Mouse (Mus musculus): ENCODE measurements at regions not wholly inside any gene's neighbourhood (a gene's known extent, or its start where the extent isn't known, plus 50 kb on each side); places are given as distances from the start of the nearest gene placed in this dataset.
"Not testable (repeated sequence)": the region's sequence is repeated elsewhere in the genome, so short reads cannot be mapped to it uniquely, and the experiment has no call there.

GRCm38 (mm10) chr4:71316605-71317004 is 441.2 kb downstream of the Gm11232 start:
- H3K27ac ChIP-seq (replicated peaks; ENCODE audit: low read depth, low read length) = no peak overlapping the region
- DNase-seq (ENCODE audit: low spot score) = no peak

GRCm38 (mm10) chr4:71307176-71307612 is 450.6 kb downstream of the Gm11232 start:
- Histone ChIP-seq H3K4me1 (ENCODE audit: control insufficient read depth, insufficient read depth, low read length) (no peaks in the 10 kb centered on the region), H3K9ac (ENCODE audit: low read depth, low read length) (no peak overlapping the region), H3K9me3 (ENCODE audit: control insufficient read depth, low read length) (no peaks in the 10 kb centered on the region), H3K27me3 (replicated peaks; ENCODE audit: control insufficient read depth, insufficient read depth, low read length) (no peaks in the 10 kb centered on the region), H3K36me3 (ENCODE audit: control insufficient read depth, insufficient read depth, low read length) (no peaks in the 10 kb centered on the region), H3K27ac (replicated peaks; ENCODE audit: low read depth, low read length) (no peak overlapping the region), H3K4me2 (ENCODE audit: low read depth, low read length) (no peak overlapping the region), H3K4me3 (ENCODE audit: low read depth, low read length) (no peak overlapping the region)
- WGBS = 34% methylated on average over 6 of the region's 6 CpGs
- DNase-seq (ENCODE audit: low spot score) = peak; percentile 66
- peak; percentile 79 for ATAC-seq (ENCODE audit: low read depth)

More at GRCm38 (mm10) chr4:71316605-71317004, 441.2 kb downstream of the Gm11232 start:
- Histone ChIP-seq H3K4me1 (ENCODE audit: control insufficient read depth, insufficient read depth, low read length) (no peaks in the 10 kb centered on the region), H3K9me3 (ENCODE audit: control insufficient read depth, low read length) (no peaks in the 10 kb centered on the region), H3K36me3 (ENCODE audit: control insufficient read depth, insufficient read depth, low read length) (no peaks in the 10 kb centered on the region), H3K4me3 (ENCODE audit: low read depth, low read length) (no peak overlapping the region), H3K9ac (ENCODE audit: low read depth, low read length) (no peak overlapping the region), H3K4me2 (ENCODE audit: low read depth, low read length) (no peak overlapping the region), H3K27me3 (replicated peaks; ENCODE audit: control insufficient read depth, insufficient read depth, low read length) (no peaks in the 10 kb centered on the region)
- ATAC-seq (ENCODE audit: low read depth) = no peak

GRCm38 (mm10) chr4:71306690-71307089 is 451.1 kb downstream of the Gm11232 start:
- DNase-seq (ENCODE audit: low spot score) (peak; percentile 5), ATAC-seq (ENCODE audit: low read depth) (no peak)
- no peaks in the 10 kb centered on the region for H3K4me1 ChIP-seq (ENCODE audit: control insufficient read depth, insufficient read depth, low read length)
- no peaks in the 10 kb centered on the region for H3K36me3 ChIP-seq (ENCODE audit: control insufficient read depth, insufficient read depth, low read length)
- H3K27ac ChIP-seq (replicated peaks; ENCODE audit: low read depth, low read length) = no peak overlapping the region
- WGBS = 60% methylated on average over 6 of the region's 6 CpGs
- no peak overlapping the region for H3K4me2 ChIP-seq (ENCODE audit: low read depth, low read length)
- no peaks in the 10 kb centered on the region for H3K27me3 ChIP-seq (replicated peaks; ENCODE audit: control insufficient read depth, insufficient read depth, low read length)
- H3K9me3 ChIP-seq (ENCODE audit: control insufficient read depth, low read length) = no peaks in the 10 kb centered on the region
- H3K4me3 ChIP-seq (ENCODE audit: low read depth, low read length) = no peak overlapping the region
- no peak overlapping the region for H3K9ac ChIP-seq (ENCODE audit: low read depth, low read length)

- not testable (repeated sequence) for ATAC-seq (ENCODE audit: low read depth); DNase-seq (ENCODE audit: low spot score); H3K9ac ChIP-seq (ENCODE audit: low read depth, low read length); H3K36me3 ChIP-seq (ENCODE audit: control insufficient read depth, insufficient read depth, low read length); H3K4me1 ChIP-seq (ENCODE audit: control insufficient read depth, insufficient read depth, low read length); H3K27ac ChIP-seq (replicated peaks; ENCODE audit: low read depth, low read length); H3K4me3 ChIP-seq (ENCODE audit: low read depth, low read length); H3K27me3 ChIP-seq (replicated peaks; ENCODE audit: control insufficient read depth, insufficient read depth, low read length); H3K4me2 ChIP-seq (ENCODE audit: low read depth, low read length)
- peaks cover 21% of the 10 kb centered on the region; the same call in 1 of the 2 replicates for H3K9me3 ChIP-seq (ENCODE audit: control insufficient read depth, low read length)
- WGBS = 69% methylated on average over 3 of the region's 3 CpGs
Measured at GRCm38 (mm10) chr4:71295716-71296115, 462.0 kb downstream of the Gm11232 start.

GRCm38 (mm10) chr4:71291741-71292149 is 466.0 kb downstream of the Gm11232 start:
- H3K36me3 ChIP-seq (ENCODE audit: control insufficient read depth, insufficient read depth, low read length) = no peaks in the 10 kb centered on the region
- ATAC-seq (ENCODE audit: low read depth) (no peak), DNase-seq (ENCODE audit: low spot score) (no peak)
- no peaks in the 10 kb centered on the region for H3K27me3 ChIP-seq (replicated peaks; ENCODE audit: control insufficient read depth, insufficient read depth, low read length)
- no peaks in the 10 kb centered on the region for H3K4me1 ChIP-seq (ENCODE audit: control insufficient read depth, insufficient read depth, low read length)
- peaks cover 37% of the 10 kb centered on the region; the same call in 1 of the 2 replicates for H3K9me3 ChIP-seq (ENCODE audit: control insufficient read depth, low read length)
- no peak overlapping the region for H3K27ac ChIP-seq (replicated peaks; ENCODE audit: low read depth, low read length)
- H3K4me2 ChIP-seq (ENCODE audit: low read depth, low read length) = no peak overlapping the region
- WGBS = 86% methylated on average over 10 of the region's 10 CpGs
- no peak overlapping the region for H3K9ac ChIP-seq (ENCODE audit: low read depth, low read length)
- no peak overlapping the region for H3K4me3 ChIP-seq (ENCODE audit: low read depth, low read length)

- not testable (repeated sequence) for H3K9ac ChIP-seq (ENCODE audit: low read depth, low read length); H3K4me2 ChIP-seq (ENCODE audit: low read depth, low read length); H3K27ac ChIP-seq (replicated peaks; ENCODE audit: low read depth, low read length); H3K4me1 ChIP-seq (ENCODE audit: control insufficient read depth, insufficient read depth, low read length); H3K27me3 ChIP-seq (replicated peaks; ENCODE audit: control insufficient read depth, insufficient read depth, low read length); H3K4me3 ChIP-seq (ENCODE audit: low read depth, low read length); ATAC-seq (ENCODE audit: low read depth); DNase-seq (ENCODE audit: low spot score); H3K36me3 ChIP-seq (ENCODE audit: control insufficient read depth, insufficient read depth, low read length)
- 93% methylated on average over 22 of the region's 22 CpGs for WGBS
- peaks cover 37% of the 10 kb centered on the region; the same call in 1 of the 2 replicates for H3K9me3 ChIP-seq (ENCODE audit: control insufficient read depth, low read length)
Measured at GRCm38 (mm10) chr4:71291111-71291740, 466.5 kb downstream of the Gm11232 start.

GRCm38 (mm10) chr4:71283147-71283546 is 474.6 kb downstream of the Gm11232 start:
- H3K4me1 ChIP-seq (ENCODE audit: control insufficient read depth, insufficient read depth, low read length) = no peaks in the 10 kb centered on the region
- WGBS = 87% methylated on average over 1 of the region's 1 CpGs

GRCm38 (mm10) chr4:71279710-71280109 is 478.1 kb downstream of the Gm11232 start:
- Histone ChIP-seq H3K36me3 (ENCODE audit: control insufficient read depth, insufficient read depth, low read length) (no peaks in the 10 kb centered on the region), H3K27ac (replicated peaks; ENCODE audit: low read depth, low read length) (no peak overlapping the region), H3K27me3 (replicated peaks; ENCODE audit: control insufficient read depth, insufficient read depth, low read length) (no peaks in the 10 kb centered on the region), H3K9ac (ENCODE audit: low read depth, low read length) (no peak overlapping the region), H3K4me1 (ENCODE audit: control insufficient read depth, insufficient read depth, low read length) (no peaks in the 10 kb centered on the region), H3K4me3 (ENCODE audit: low read depth, low read length) (no peak overlapping the region), H3K9me3 (ENCODE audit: control insufficient read depth, low read length) (no peaks in the 10 kb centered on the region), H3K4me2 (ENCODE audit: low read depth, low read length) (no peak overlapping the region)
- 59% methylated on average over 1 of the region's 1 CpGs for WGBS
- DNase-seq (ENCODE audit: low spot score) = no peak
- ATAC-seq (ENCODE audit: low read depth) = no peak

More at GRCm38 (mm10) chr4:71283147-71283546, 474.6 kb downstream of the Gm11232 start:
- no peak overlapping the region for H3K9ac ChIP-seq (ENCODE audit: low read depth, low read length)
- H3K27ac ChIP-seq (replicated peaks; ENCODE audit: low read depth, low read length) = no peak overlapping the region
- no peak overlapping the region for H3K4me2 ChIP-seq (ENCODE audit: low read depth, low read length)
- H3K36me3 ChIP-seq (ENCODE audit: control insufficient read depth, insufficient read depth, low read length) = no peaks in the 10 kb centered on the region
- H3K4me3 ChIP-seq (ENCODE audit: low read depth, low read length) = no peak overlapping the region
- ATAC-seq (ENCODE audit: low read depth) (no peak), DNase-seq (ENCODE audit: low spot score) (no peak)
- no peaks in the 10 kb centered on the region for H3K27me3 ChIP-seq (replicated peaks; ENCODE audit: control insufficient read depth, insufficient read depth, low read length)
- peaks cover 4% of the 10 kb centered on the region; the same call in 1 of the 2 replicates for H3K9me3 ChIP-seq (ENCODE audit: control insufficient read depth, low read length)

GRCm38 (mm10) chr4:71259897-71260296 is 497.9 kb downstream of the Gm11232 start:
- no peak overlapping the region for H3K4me2 ChIP-seq (ENCODE audit: low read depth, low read length)
- H3K4me3 ChIP-seq (ENCODE audit: low read depth, low read length) = no peak overlapping the region
- no peaks in the 10 kb centered on the region for H3K4me1 ChIP-seq (ENCODE audit: control insufficient read depth, insufficient read depth, low read length)
- H3K27me3 ChIP-seq (replicated peaks; ENCODE audit: control insufficient read depth, insufficient read depth, low read length) = no peaks in the 10 kb centered on the region
- DNase-seq (ENCODE audit: low spot score) = peak; percentile 32
- no peak for ATAC-seq (ENCODE audit: low read depth)
- no peak overlapping the region for H3K27ac ChIP-seq (replicated peaks; ENCODE audit: low read depth, low read length)
- WGBS = 57% methylated on average over 2 of the region's 2 CpGs
- H3K36me3 ChIP-seq (ENCODE audit: control insufficient read depth, insufficient read depth, low read length) = no peaks in the 10 kb centered on the region
- no peak overlapping the region for H3K9ac ChIP-seq (ENCODE audit: low read depth, low read length)
- H3K9me3 ChIP-seq (ENCODE audit: control insufficient read depth, low read length) = no peaks in the 10 kb centered on the region

Data from embryonic facial prominence, embryonic 14.5 days (tissue).